Mouse (Mus musculus) testis, adult 2 months (tissue): ENCODE data around the gene Ppef2.

Experiments used
- CTCF ChIP-seq: fragments of 200-500 bp; IDR thresholded peaks from 2 replicates; pipeline ENCODE4 v1.5.1; 2012; ENCODE audit warnings: low read depth, mild to moderate bottlenecking, inconsistent platforms, low read length, moderate library complexity; ENCODE audit not compliant: control insufficient read depth, insufficient read depth, insufficient replicate concordance
- POLR2A ChIP-seq: fragments of 200-500 bp; IDR thresholded peaks from 2 replicates; pipeline ENCODE4 v1.6.1; 2012; ENCODE audit warnings: low read depth, mild to moderate bottlenecking, inconsistent platforms, low read length, moderate library complexity; ENCODE audit not compliant: control insufficient read depth

GRCm38 (mm10) chr5:92263761-92264359 is 7.8 kb upstream of the Ppef2 start:
- TF ChIP-seq POLR2A = no peak
- TF ChIP-seq CTCF = no peak
